Mouse (Mus musculus) midbrain, embryonic 11.5 days (tissue): ENCODE results near the gene 4921539E11Rik. TPM values are rescaled to one million over a fixed set of nuclear protein-coding genes. Genes with fewer than 3 reads are reported as not detected.

ENCODE experiments used
- ATAC-seq: fragments of 200-750 bp; cut with Nextera tagmentation; 2 replicates; pipeline ENCODE4 v1.8.0; 2017; ENCODE audit warnings: moderate TSS enrichment, moderate library complexity; ENCODE audit not compliant: low FRiP score
- DNase-seq: peaks from one replicate; pipeline ENCODE4 v3.0.0; 2015; ENCODE audit warnings: low spot score; ENCODE audit errors: missing footprints
- H3K27ac ChIP-seq: fragments of 300-500 bp; sonication (generic); 2 replicates; pipeline ENCODE4 v1.5.1; 2014; ENCODE audit warnings: low read depth, low read length
- H3K27me3 ChIP-seq: fragments of 300-500 bp; sonication (generic); 2 replicates; pipeline ENCODE4 v1.6.1; 2014; ENCODE audit warnings: mild to moderate bottlenecking, low read length, moderate library complexity, mixed read lengths; ENCODE audit not compliant: control insufficient read depth, insufficient read depth
- H3K36me3 ChIP-seq: fragments of 300-500 bp; sonication (generic); 2 replicates; pipeline ENCODE4 v1.6.1; 2014; ENCODE audit warnings: mild to moderate bottlenecking, low read length, moderate library complexity, mixed read lengths; ENCODE audit not compliant: control insufficient read depth, insufficient read depth
- H3K4me1 ChIP-seq: fragments of 300-500 bp; sonication (generic); 2 replicates; pipeline ENCODE4 v1.6.1; 2014; ENCODE audit warnings: low read length; ENCODE audit not compliant: control insufficient read depth, insufficient read depth
- H3K4me2 ChIP-seq: fragments of 300-500 bp; sonication (generic); 2 replicates; pipeline ENCODE4 v1.6.1; 2014; ENCODE audit warnings: mild to moderate bottlenecking, moderate library complexity
- H3K4me3 ChIP-seq: fragments of 300-500 bp; sonication (generic); 2 replicates; pipeline ENCODE4 v1.5.1; 2014; ENCODE audit warnings: low read depth, low read length
- H3K9ac ChIP-seq: fragments of 300-500 bp; sonication (generic); 2 replicates; pipeline ENCODE4 v1.6.1; 2014; ENCODE audit warnings: low read length
- H3K9me3 ChIP-seq: fragments of 300-500 bp; sonication (generic); 2 replicates; pipeline ENCODE4 v1.6.1; 2016; ENCODE audit warnings: low read length; ENCODE audit not compliant: control insufficient read depth
- WGBS: fragments of 180-500 bp; shearing (Covaris S2); extraction: QIAGEN DNeasy Blood & Tissue Kit; methylation state at CpG from one replicate; pipeline ENCODE4 v1.1.7; 2014; 5-methylcytosine and 5-hydroxymethylcytosine counted together
- polyA plus RNA-seq: library from polyadenylated mRNA; unstranded; fragments of >200 nt; fragmentation: Nextera tagmentation; extraction: Ambion mirVana; gene quantifications from 2 replicates; pipeline ENCODE4 v1.2.1, GENCODE M21; 2014

4921539E11Rik gene
- polyA plus RNA-seq, 1 experiment from 2014 or later: not detected

- WGBS: 89% methylated on average over 3 of the region's 3 CpGs
- DNase-seq: no peak
- H3K27me3 ChIP-seq: no peaks in the 10 kb centered on the region
Measured at GRCm38 (mm10) chr4:103258817-103259216, 31.8 kb downstream of the 4921539E11Rik start.

GRCm38 (mm10) chr4:103253846-103254245 is 36.8 kb downstream of the 4921539E11Rik start:
- H3K27ac ChIP-seq: no peak overlapping the region
- H3K9ac ChIP-seq: no peak overlapping the region
- H3K4me3 ChIP-seq: no peak overlapping the region
- no peaks in the 10 kb centered on the region for H3K36me3 ChIP-seq
- 88% methylated on average over 4 of the region's 4 CpGs for WGBS
- no peaks in the 10 kb centered on the region for H3K9me3 ChIP-seq
- H3K4me2 ChIP-seq: no peak overlapping the region
- no peak for ATAC-seq
- no peaks in the 10 kb centered on the region for H3K4me1 ChIP-seq
- DNase-seq: no peak
- no peaks in the 10 kb centered on the region for H3K27me3 ChIP-seq

More at GRCm38 (mm10) chr4:103258817-103259216, 31.8 kb downstream of the 4921539E11Rik start:
- H3K9me3 ChIP-seq: no peaks in the 10 kb centered on the region
- no peak overlapping the region for H3K27ac ChIP-seq
- no peaks in the 10 kb centered on the region for H3K36me3 ChIP-seq
- H3K4me1 ChIP-seq: no peaks in the 10 kb centered on the region
- no peak overlapping the region for H3K4me3 ChIP-seq
- no peak overlapping the region for H3K4me2 ChIP-seq
- H3K9ac ChIP-seq: no peak overlapping the region
- no peak for ATAC-seq

- ATAC-seq: no peak
- Histone ChIP-seq H3K9me3 (no peaks in the 10 kb centered on the region), H3K9ac (no peak overlapping the region), H3K27ac (no peak overlapping the region), H3K4me1 (no peaks in the 10 kb centered on the region), H3K4me2 (no peak overlapping the region), H3K27me3 (no peaks in the 10 kb centered on the region), H3K36me3 (no peaks in the 10 kb centered on the region), H3K4me3 (no peak overlapping the region)
- 70% methylated on average over 6 of the region's 6 CpGs for WGBS
- DNase-seq: no peak
Measured at GRCm38 (mm10) chr4:103249436-103250085, 41.1 kb downstream of the 4921539E11Rik start.

- no peak overlapping the region for H3K4me3 ChIP-seq
- H3K4me1 ChIP-seq: no peaks in the 10 kb centered on the region
- no peak for DNase-seq
- no peak overlapping the region for H3K4me2 ChIP-seq
- H3K36me3 ChIP-seq: no peaks in the 10 kb centered on the region
- no peaks in the 10 kb centered on the region for H3K27me3 ChIP-seq
- WGBS: 86% methylated on average over 2 of the region's 2 CpGs
- H3K9me3 ChIP-seq: no peaks in the 10 kb centered on the region
- H3K9ac ChIP-seq: no peak overlapping the region
- H3K27ac ChIP-seq: no peak overlapping the region
- ATAC-seq: no peak
Measured at GRCm38 (mm10) chr4:103247813-103248212, 42.9 kb downstream of the 4921539E11Rik start.

GRCm38 (mm10) chr4:103247249-103247648 is 43.4 kb downstream of the 4921539E11Rik start:
- no peak overlapping the region for H3K4me2 ChIP-seq
- ATAC-seq (no peak), DNase-seq (no peak)
- H3K36me3 ChIP-seq: no peaks in the 10 kb centered on the region
- H3K4me3 ChIP-seq: no peak overlapping the region
- no peak overlapping the region for H3K9ac ChIP-seq
- H3K27me3 ChIP-seq: no peaks in the 10 kb centered on the region
- no peak overlapping the region for H3K27ac ChIP-seq
- 79% methylated on average over 3 of the region's 3 CpGs for WGBS
- H3K4me1 ChIP-seq: no peaks in the 10 kb centered on the region
- no peaks in the 10 kb centered on the region for H3K9me3 ChIP-seq

GRCm38 (mm10) chr4:103232156-103232555 is 58.5 kb downstream of the 4921539E11Rik start:
- Histone ChIP-seq H3K4me3 (no peak overlapping the region), H3K36me3 (no peaks in the 10 kb centered on the region), H3K9me3 (no peaks in the 10 kb centered on the region), H3K4me2 (no peak overlapping the region), H3K9ac (no peak overlapping the region), H3K27me3 (no peaks in the 10 kb centered on the region), H3K27ac (no peak overlapping the region), H3K4me1 (no peaks in the 10 kb centered on the region)
- no peak for ATAC-seq
- 41% methylated on average over 2 of the region's 2 CpGs for WGBS
- DNase-seq: no peak

GRCm38 (mm10) chr4:103222854-103223253 is 67.8 kb downstream of the 4921539E11Rik start:
- Histone ChIP-seq H3K27me3 (no peaks in the 10 kb centered on the region), H3K9me3 (no peaks in the 10 kb centered on the region), H3K4me2 (no peak overlapping the region), H3K36me3 (no peaks in the 10 kb centered on the region), H3K9ac (no peak overlapping the region), H3K27ac (no peak overlapping the region), H3K4me3 (no peak overlapping the region), H3K4me1 (no peaks in the 10 kb centered on the region)
- 40% methylated on average over 9 of the region's 9 CpGs for WGBS
- DNase-seq (no peak), ATAC-seq (no peak)

- WGBS: 80% methylated on average over 6 of the region's 6 CpGs
- H3K4me3 ChIP-seq: no peak overlapping the region
- H3K27me3 ChIP-seq: no peaks in the 10 kb centered on the region
- H3K4me2 ChIP-seq: no peak overlapping the region
- H3K9me3 ChIP-seq: no peaks in the 10 kb centered on the region
- ATAC-seq (no peak), DNase-seq (no peak)
- H3K27ac ChIP-seq: no peak overlapping the region
- H3K9ac ChIP-seq: no peak overlapping the region
- no peaks in the 10 kb centered on the region for H3K36me3 ChIP-seq
- H3K4me1 ChIP-seq: no peaks in the 10 kb centered on the region
Measured at GRCm38 (mm10) chr4:103221789-103222188, 68.9 kb downstream of the 4921539E11Rik start.

- H3K27ac ChIP-seq: no peak overlapping the region
- H3K27me3 ChIP-seq: no peaks in the 10 kb centered on the region
- 82% methylated on average over 5 of the region's 5 CpGs for WGBS
- DNase-seq (no peak), ATAC-seq (no peak)
- H3K9ac ChIP-seq: no peak overlapping the region
- no peak overlapping the region for H3K4me2 ChIP-seq
- no peaks in the 10 kb centered on the region for H3K9me3 ChIP-seq
- no peaks in the 10 kb centered on the region; the same call in 1 of the 2 replicates for H3K4me1 ChIP-seq
- no peaks in the 10 kb centered on the region for H3K36me3 ChIP-seq
- no peak overlapping the region for H3K4me3 ChIP-seq
Measured at GRCm38 (mm10) chr4:103219011-103219410, 71.7 kb downstream of the 4921539E11Rik start.
